Mouse (Mus musculus) kidney, adult 2 months (tissue): ENCODE measurements around the gene Lrrfip1. TPM values are rescaled to one million over a fixed set of nuclear protein-coding genes. Genes with fewer than 3 reads are reported as not detected.

Experiments
- DNase-seq: peaks from one replicate; pipeline ENCODE4 v3.0.0; 2021
- H3K27ac ChIP-seq: fragments of 200-500 bp; 2 replicates; pipeline ENCODE4 v1.5.1; 2012; ENCODE audit warnings: low read depth, low read length, control low read depth, inconsistent platforms; ENCODE audit not compliant: insufficient read depth
- H3K27me3 ChIP-seq: fragments of 200-500 bp; replicated peaks from 2 replicates; pipeline ENCODE4 v1.6.1; 2012; ENCODE audit warnings: mild to moderate bottlenecking, moderate library complexity, low read length, inconsistent platforms; ENCODE audit not compliant: control insufficient read depth, insufficient read depth
- H3K36me3 ChIP-seq: fragments of 200-500 bp; 2 replicates; pipeline ENCODE4 v1.6.1; 2012; ENCODE audit warnings: mild to moderate bottlenecking, moderate library complexity, low read length, inconsistent platforms; ENCODE audit not compliant: control insufficient read depth, insufficient read depth
- H3K4me1 ChIP-seq: fragments of 200-500 bp; 2 replicates; pipeline ENCODE4 v1.6.1; 2011; ENCODE audit warnings: low read length; ENCODE audit not compliant: control insufficient read depth, insufficient read depth
- H3K4me3 ChIP-seq: fragments of 200-500 bp; 2 replicates; pipeline ENCODE4 v1.5.1; 2011; ENCODE audit warnings: mild to moderate bottlenecking, low read depth, low read length, control low read depth; ENCODE audit not compliant: insufficient read depth
- CTCF ChIP-seq: fragments of 200-500 bp; conservative IDR thresholded peaks from 2 replicates; pipeline ENCODE4 v1.5.1; 2011; ENCODE audit warnings: low read depth, mild to moderate bottlenecking, control low read depth, low read length, moderate library complexity, mixed read lengths; ENCODE audit not compliant: insufficient read depth, insufficient read length
- POLR2A ChIP-seq: fragments of 200-500 bp; IDR thresholded peaks from one replicate; pipeline ENCODE4 v1.6.1; 2011; ENCODE audit warnings: low read depth, low read length, control low read depth
- WGBS: fragments of 180-500 bp; shearing (Covaris S2); methylation state at CpG from one replicate; pipeline ENCODE4 v1.1.7; 2018; 5-methylcytosine and 5-hydroxymethylcytosine counted together
- polyA plus RNA-seq: library from polyadenylated mRNA; depleted of rRNA; stranded (reverse); fragments of >200 nt; gene quantifications from 2 replicates; pipeline ENCODE4 v1.2.3, GENCODE M21; 2012

The Lrrfip1 gene
- polyA plus RNA-seq, 1 experiment: 11.4 TPM

DNA sequence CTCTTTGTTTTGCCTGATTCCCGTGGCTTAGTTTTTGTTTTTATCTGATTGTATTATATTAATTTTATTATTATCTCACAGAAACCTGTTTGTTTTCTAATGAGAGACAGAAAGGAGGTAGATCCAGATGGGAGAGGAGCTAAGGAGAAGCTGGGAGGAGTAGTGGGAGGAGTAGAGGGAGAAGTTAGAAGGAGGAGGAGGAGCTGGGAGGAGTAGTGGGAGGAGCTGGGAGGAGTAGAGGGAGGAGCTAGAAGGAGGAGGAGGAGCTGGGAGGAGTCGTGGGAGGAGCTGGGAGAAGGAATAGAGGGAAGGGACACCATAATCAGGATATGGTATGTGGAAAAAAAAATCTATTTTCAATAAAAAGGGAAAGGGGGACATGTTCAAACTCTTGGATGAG lies 36.7 kb downstream of the Lrrfip1 start:
- Histone ChIP-seq H3K4me1 (peaks cover 6% of the 10 kb centered on the region; the same call in 1 of the 2 replicates), H3K36me3 (no peaks in the 10 kb centered on the region), H3K27me3 (no peaks in the 10 kb centered on the region), H3K27ac (no peak overlapping the region), H3K4me3 (no peak overlapping the region)
- TF ChIP-seq CTCF (no peak), POLR2A (no peak)
- 82% methylated on average over 2 of the region's 2 CpGs for WGBS
- DNase-seq: no peak

GRCm38 (mm10) chr1:91037213-91037612 lies 38.7 kb downstream of the Lrrfip1 start:
- TF ChIP-seq POLR2A (no peak), CTCF (no peak)
- peaks cover 3% of the 10 kb centered on the region for H3K4me1 ChIP-seq
- H3K27ac ChIP-seq: no peak overlapping the region
- H3K36me3 ChIP-seq: no peaks in the 10 kb centered on the region
- H3K4me3 ChIP-seq: no peak overlapping the region
- H3K27me3 ChIP-seq: no peaks in the 10 kb centered on the region
- WGBS: 89% methylated on average over 4 of the region's 4 CpGs
- DNase-seq: no peak

DNA sequence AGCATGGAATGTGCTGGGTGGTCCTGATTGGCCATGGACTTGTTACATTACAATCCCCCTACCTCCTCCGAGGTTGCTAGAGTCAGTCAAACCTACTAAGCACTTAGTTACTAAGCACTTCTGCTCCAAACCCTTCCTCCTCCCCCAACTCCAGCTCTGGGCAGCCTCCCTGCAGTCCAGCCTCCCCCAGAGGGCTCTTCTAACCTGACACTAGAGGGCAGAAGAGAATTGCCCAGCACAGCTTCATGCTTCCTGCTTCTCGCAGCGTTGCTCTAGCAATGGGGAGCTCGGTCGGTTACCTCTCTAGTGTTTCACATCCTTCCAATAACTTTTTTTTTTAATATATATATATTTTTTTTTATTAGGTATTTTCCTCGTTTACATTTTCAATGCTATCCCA lies 39.5 kb downstream of the Lrrfip1 start:
- DNase-seq: peak; percentile 56
- WGBS: 53% methylated on average over 6 of the region's 6 CpGs
- Histone ChIP-seq H3K4me1 (peaks cover 3% of the 10 kb centered on the region), H3K36me3 (no peaks in the 10 kb centered on the region), H3K4me3 (no peak overlapping the region), H3K27me3 (no peaks in the 10 kb centered on the region), H3K27ac (no peak overlapping the region)
- TF ChIP-seq POLR2A: no peak
- peak; percentile 83 for TF ChIP-seq CTCF

GRCm38 (mm10) chr1:91038531-91038930 lies 40.0 kb downstream of the Lrrfip1 start:
- no peaks in the 10 kb centered on the region for H3K36me3 ChIP-seq
- peak overlapping the region; percentile 67; the same call in 1 of the 2 replicates for H3K27ac ChIP-seq
- 41% methylated on average over 6 of the region's 6 CpGs for WGBS
- peak; percentile 36 for DNase-seq
- H3K4me3 ChIP-seq: no peak overlapping the region
- H3K27me3 ChIP-seq: no peaks in the 10 kb centered on the region
- H3K4me1 ChIP-seq: peaks cover 3% of the 10 kb centered on the region
- TF ChIP-seq CTCF (no peak), POLR2A (no peak)

- H3K27ac ChIP-seq: no peak overlapping the region
These were observed 43.1 kb downstream of the Lrrfip1 start for GRCm38 (mm10) chr1:91041605-91042004.

GRCm38 (mm10) chr1:91043191-91043590 lies 44.7 kb downstream of the Lrrfip1 start:
- Histone ChIP-seq H3K27me3 (no peaks in the 10 kb centered on the region), H3K36me3 (no peaks in the 10 kb centered on the region), H3K4me3 (no peak overlapping the region), H3K4me1 (peaks cover 3% of the 10 kb centered on the region), H3K27ac (no peak overlapping the region)
- TF ChIP-seq CTCF (no peak), POLR2A (no peak)
- DNase-seq: no peak
- WGBS: 61% methylated on average over 5 of the region's 5 CpGs

More at GRCm38 (mm10) chr1:91041605-91042004, 43.1 kb downstream of the Lrrfip1 start:
- Histone ChIP-seq H3K4me3 (no peak overlapping the region), H3K36me3 (no peaks in the 10 kb centered on the region), H3K4me1 (peaks cover 3% of the 10 kb centered on the region), H3K27me3 (no peaks in the 10 kb centered on the region)
- no peak for TF ChIP-seq CTCF
- TF ChIP-seq POLR2A: no peak
- DNase-seq: no peak
- WGBS: 70% methylated on average over 5 of the region's 5 CpGs

DNA sequence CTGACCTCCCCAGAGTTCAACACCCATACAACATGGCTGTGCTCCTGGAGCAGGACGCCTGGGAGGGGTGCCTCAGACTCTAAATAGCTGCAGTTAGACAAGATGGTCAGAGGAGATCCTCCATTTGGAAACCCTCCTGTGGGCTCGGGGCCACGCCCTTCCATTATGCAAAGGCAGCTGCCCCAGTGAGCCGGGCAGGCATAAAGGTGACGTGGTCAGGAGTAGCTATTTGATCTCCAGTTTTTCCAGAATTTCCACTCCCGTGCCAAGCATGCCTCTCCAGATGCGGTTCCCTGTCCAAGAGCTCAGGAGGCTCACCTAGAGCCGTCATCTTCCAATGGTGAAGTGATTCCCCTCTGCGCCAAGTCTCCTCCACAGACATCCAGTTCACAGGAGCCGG lies 45.6 kb downstream of the Lrrfip1 start:
- 86% methylated on average over 10 of the region's 10 CpGs for WGBS

More for the DNA sequence above, 45.6 kb downstream of the Lrrfip1 start:
- peaks cover 1% of the 10 kb centered on the region for H3K4me1 ChIP-seq
- no peaks in the 10 kb centered on the region for H3K27me3 ChIP-seq
- H3K27ac ChIP-seq: no peak overlapping the region
- TF ChIP-seq POLR2A: no peak
- no peak for TF ChIP-seq CTCF
- H3K4me3 ChIP-seq: no peak overlapping the region
- DNase-seq: no peak
- no peaks in the 10 kb centered on the region for H3K36me3 ChIP-seq
